Mouse (Mus musculus): ENCODE results near the gene Ddx23.

The Ddx23 gene

GRCm38 (mm10) chr15:98662567-98663545 lies at the start of gene Ddx23:
Gene Ddx23, minus strand, starts transcription at chr15:98662894.
- peak; percentile 96 for DNase-seq (ENCODE audit: low spot score in 2 of 2)

GRCm38 (mm10) chr15:98710442-98710841 lies 47.7 kb upstream of the Ddx23 start:
- peak; percentile 56 to 60 for DNase-seq (ENCODE audit: low spot score in 2 of 2)

- DNase-seq (ENCODE audit: low spot score in 2 of 2): peak; percentile 54 to 72
Measured at GRCm38 (mm10) chr15:98707766-98708372, 45.2 kb upstream of the Ddx23 start, which contains the start of gene Ccdc65. Gene Ccdc65, plus strand, starts transcription at chr15:98708207.

GRCm38 (mm10) chr15:98704312-98704711 lies 41.6 kb upstream of the Ddx23 start:
- DNase-seq (ENCODE audit: low spot score in 2 of 2): no peak

GRCm38 (mm10) chr15:98699190-98700105 lies 36.8 kb upstream of the Ddx23 start:
- peak; percentile 57 to 67 for DNase-seq (ENCODE audit: low spot score in 2 of 2)

- DNase-seq (ENCODE audit: low spot score in 2 of 2): no peak
Measured at GRCm38 (mm10) chr15:98696216-98696615, 33.5 kb upstream of the Ddx23 start.

GRCm38 (mm10) chr15:98695726-98696125 lies 33.0 kb upstream of the Ddx23 start:
- DNase-seq (ENCODE audit: low spot score in 2 of 2): no peak

- no peak for DNase-seq (ENCODE audit: low spot score in 2 of 2)
Measured at GRCm38 (mm10) chr15:98692171-98692715, 29.5 kb upstream of the Ddx23 start.

- no peak for DNase-seq (ENCODE audit: low spot score in 2 of 2)
Measured at GRCm38 (mm10) chr15:98691486-98692147, 28.9 kb upstream of the Ddx23 start.

- DNase-seq (ENCODE audit: low spot score in 2 of 2): no peak
Measured at GRCm38 (mm10) chr15:98689682-98690081, 27.0 kb upstream of the Ddx23 start.

- no peak for DNase-seq (ENCODE audit: low spot score in 2 of 2)
Measured at GRCm38 (mm10) chr15:98685926-98686325, 23.2 kb upstream of the Ddx23 start.

GRCm38 (mm10) chr15:98683746-98684145 lies 21.1 kb upstream of the Ddx23 start:
- DNase-seq (ENCODE audit: low spot score in 2 of 2): no peak

- no peak for DNase-seq (ENCODE audit: low spot score in 2 of 2)
Measured at GRCm38 (mm10) chr15:98683177-98683576, 20.5 kb upstream of the Ddx23 start.

GRCm38 (mm10) chr15:98681633-98682032 lies 18.9 kb upstream of the Ddx23 start:
- DNase-seq (ENCODE audit: low spot score in 2 of 2): no peak

- no peak for DNase-seq (ENCODE audit: low spot score in 2 of 2)
Measured at GRCm38 (mm10) chr15:98680660-98681059, 18.0 kb upstream of the Ddx23 start.

- no peak for DNase-seq (ENCODE audit: low spot score in 2 of 2)
Measured at GRCm38 (mm10) chr15:98677977-98678376, 15.3 kb upstream of the Ddx23 start.

- peak; percentile 66 to 71 for DNase-seq (ENCODE audit: low spot score in 2 of 2)
Measured at GRCm38 (mm10) chr15:98676940-98677728, 14.4 kb upstream of the Ddx23 start, which contains the start of gene Rnd1. Gene Rnd1, minus strand, starts transcription at chr15:98677461.

GRCm38 (mm10) chr15:98676471-98676870 lies 13.8 kb upstream of the Ddx23 start:
- DNase-seq (ENCODE audit: low spot score in 2 of 2): no peak

GRCm38 (mm10) chr15:98675634-98676250 lies 13.0 kb upstream of the Ddx23 start:
- no peak for DNase-seq (ENCODE audit: low spot score in 2 of 2)
